Mouse (Mus musculus) layer of hippocampus, adult 18-20 months (tissue): ENCODE data around the gene Gpr89. TPM values are rescaled to one million over a fixed set of nuclear protein-coding genes. Genes with fewer than 3 reads are reported as not detected.

ENCODE experiments used
- DNase-seq, 2 experiments: peaks; one replicate each; pipeline ENCODE4 v3.0.0; 2022; ENCODE audit warnings: low spot score in 2 of 2
- total RNA-seq, 2 experiments: library from RNA; stranded (reverse); gene quantifications; 2 replicates each; pipeline ENCODE4 v1.2.3; 2021

Gene Gpr89
- total RNA-seq, 2 experiments from 2014 or later, result 42.7 to 43.4 TPM

DNA sequence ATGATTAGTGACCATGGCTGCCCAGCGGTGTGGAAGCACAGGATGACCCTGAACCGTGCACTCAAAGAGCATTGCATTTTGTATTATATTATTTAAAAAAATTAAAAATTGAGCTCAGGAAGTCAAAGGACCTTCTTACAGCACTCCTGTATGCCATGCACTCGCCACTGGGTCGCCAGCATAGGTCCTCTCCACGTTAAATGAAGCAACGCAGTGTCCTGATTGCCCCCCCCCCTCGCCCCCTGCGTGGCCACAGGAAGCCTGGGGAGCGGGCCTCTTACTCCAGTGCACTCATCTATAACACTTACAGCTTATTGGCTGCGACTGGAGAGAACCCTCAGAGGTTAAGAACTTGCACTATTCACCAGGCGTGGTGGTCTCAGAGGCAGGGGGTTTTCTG, 79.9 kb downstream of the Gpr89 start:
- DNase-seq, result no peak

DNA sequence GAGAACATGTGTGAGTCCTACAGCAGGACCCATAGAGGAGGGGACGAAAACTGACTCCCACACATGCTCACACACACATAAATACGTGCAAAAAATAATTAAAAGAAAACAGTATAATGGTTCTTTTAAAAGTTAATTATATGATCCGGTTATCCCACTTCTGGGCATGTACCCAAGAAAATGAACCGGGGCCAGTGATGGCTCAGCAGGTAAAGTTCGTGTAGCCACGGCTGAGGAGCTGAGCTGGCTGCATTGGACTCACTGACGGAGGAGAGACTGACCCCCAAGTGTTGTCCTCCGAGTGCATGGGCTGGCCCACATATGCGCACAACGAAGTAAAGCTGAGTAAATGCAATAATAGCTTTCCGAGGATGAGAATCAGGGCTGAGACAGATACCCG, 80.5 kb downstream of the Gpr89 start:
- no peak for DNase-seq

DNA sequence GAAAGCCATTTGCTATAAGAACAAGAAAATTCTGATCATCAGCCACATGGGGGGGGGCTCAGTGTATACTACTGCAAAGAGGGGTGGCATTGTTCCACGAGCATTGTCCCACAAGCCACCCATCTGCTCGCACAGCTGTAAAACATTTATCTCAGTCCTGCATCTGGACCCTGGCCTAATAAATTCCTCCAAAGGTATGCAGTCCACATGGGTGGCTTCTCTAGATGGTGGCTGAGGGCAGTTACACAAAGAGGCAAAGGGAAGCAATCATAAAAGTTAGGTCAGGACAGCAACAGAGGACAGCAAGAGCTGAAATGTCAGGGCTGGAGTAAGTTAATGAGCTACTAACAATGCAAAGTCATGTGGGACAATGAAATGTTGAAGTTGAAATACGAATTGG, 81.4 kb downstream of the Gpr89 start:
- no peak for DNase-seq

DNA sequence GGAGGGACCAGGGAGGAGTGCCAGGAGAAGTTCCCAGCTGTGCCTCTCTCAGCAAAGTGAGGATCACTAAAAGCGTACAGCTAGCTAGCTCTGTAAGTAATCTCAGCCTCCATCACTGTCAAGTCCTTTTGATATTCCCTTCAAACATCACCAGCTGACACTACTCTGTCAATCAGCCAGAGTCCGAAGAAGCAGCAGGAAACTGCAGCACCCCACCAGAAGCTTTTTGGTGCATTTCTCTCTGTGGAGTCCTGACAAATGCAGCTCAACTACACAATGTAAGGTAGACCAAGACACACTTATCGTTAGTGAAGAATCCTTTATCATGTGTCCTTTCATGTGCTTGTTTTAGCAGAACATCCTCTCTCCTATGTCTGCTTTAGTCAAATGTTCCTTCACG, 83.6 kb downstream of the Gpr89 start:
- no peak for DNase-seq

DNA sequence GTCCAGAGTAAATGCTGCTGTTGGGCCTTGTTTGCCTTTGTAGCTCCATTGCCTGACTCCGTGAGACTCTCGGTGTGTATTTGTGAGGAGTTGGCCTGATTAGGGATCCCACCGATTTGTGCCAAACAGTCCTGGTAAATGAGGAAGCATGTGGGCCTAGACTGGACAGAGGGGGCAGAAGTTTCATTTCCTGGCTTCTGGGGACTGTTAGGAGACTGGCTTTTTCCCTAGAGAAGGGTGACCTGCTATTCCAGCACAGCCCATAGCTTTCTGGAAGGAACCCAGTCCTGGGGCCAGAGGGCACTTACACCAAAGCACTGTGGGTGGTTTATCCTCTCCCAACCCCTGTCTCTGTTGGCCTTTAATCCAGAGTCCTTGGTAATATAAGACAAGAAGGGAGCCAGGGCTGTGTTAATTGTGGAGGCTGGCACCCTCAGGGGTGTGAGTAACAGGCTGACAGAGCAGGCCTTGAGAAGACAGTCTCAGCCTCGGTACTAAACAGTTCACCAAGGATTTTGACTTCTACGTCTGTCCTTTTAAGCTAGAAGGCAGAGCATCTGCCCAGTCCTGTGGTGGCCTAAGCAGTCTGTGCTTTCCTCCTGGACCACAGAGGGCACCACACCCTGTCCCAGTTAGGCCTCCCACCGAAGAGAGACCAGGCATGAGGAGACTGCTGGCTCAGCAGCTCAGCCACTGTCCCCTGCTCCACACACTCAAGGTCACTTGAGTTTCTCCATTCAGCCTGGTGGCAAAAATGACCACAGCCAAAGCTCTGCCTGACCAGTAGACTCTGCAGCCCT, 84.8 kb downstream of the Gpr89 start:
- DNase-seq, result no peak

Other genes starting within 250 kb of the Gpr89 start
- gene Ankrd35, start 235.2 kb downstream of the Gpr89 start, total RNA-seq, result 1 to 10 TPM; 5.5 to 6.9 TPM
- 10 to 100 TPM; 28.9 to 31.5 TPM for gene Pias3, start 209.0 kb downstream of the Gpr89 start, total RNA-seq
- 10 to 100 TPM; 11.4 to 17.9 TPM for gene Nudt17, start 196.8 kb downstream of the Gpr89 start, total RNA-seq
- gene Polr3c, start 177.7 kb downstream of the Gpr89 start, total RNA-seq, result 10 to 100 TPM; 20.7 to 22.5 TPM
- gene Rnf115, start 177.7 kb downstream of the Gpr89 start, total RNA-seq, result 10 to 100 TPM; 61.6 to 62.0 TPM
- under 1 TPM; 0.46 to 0.50 TPM for gene Pdzk1, start 76.1 kb downstream of the Gpr89 start, total RNA-seq
- gene Cd160, start 76.0 kb downstream of the Gpr89 start, total RNA-seq, result not detected
- under 1 TPM; 0.53 to 0.69 TPM for gene Gja5, start 653 bp downstream of the Gpr89 start, total RNA-seq
- gene Gja8, start 20.7 kb upstream of the Gpr89 start, total RNA-seq, result not detected